Mouse (Mus musculus): ENCODE results near the gene Spn. TPM values are rescaled to one million over a fixed set of nuclear protein-coding genes. Genes with fewer than 3 reads are reported as not detected.

The Spn gene
- polyA plus RNA-seq, 1 experiment from 2014 or later: 5.5 TPM

DNA sequence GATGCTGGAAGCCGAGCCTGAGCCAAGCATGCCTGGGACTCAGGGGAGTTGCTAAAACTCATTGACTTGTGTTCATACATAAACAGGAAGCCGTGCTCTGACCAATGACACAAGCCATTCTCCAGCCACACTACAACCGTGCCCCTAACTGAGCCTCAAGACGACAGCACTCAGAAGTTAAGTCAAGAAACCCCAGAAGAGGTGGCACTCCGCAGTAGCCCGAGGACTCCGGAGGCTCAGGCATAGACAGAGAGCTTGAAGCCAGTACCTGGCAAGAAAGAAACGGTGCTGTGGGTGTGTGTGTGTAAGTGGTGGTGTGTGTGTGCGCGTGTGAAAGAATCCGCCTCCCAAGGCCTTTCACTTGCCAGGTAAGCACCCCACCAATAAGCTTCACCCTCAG lies 22.7 kb downstream of the Spn start:
- Histone ChIP-seq H3K27ac (ENCODE audit: low read length) (no peak overlapping the region), H3K4me1 (ENCODE audit: control insufficient read depth, low read depth, low read length) (peaks cover 40% of the 10 kb centered on the region), H3K4me3 (ENCODE audit: low read depth, low read length) (no peak overlapping the region), H3K9me3 (replicated peaks; ENCODE audit: control insufficient read depth, low read length) (no peaks in the 10 kb centered on the region), H3K36me3 (ENCODE audit: control insufficient read depth, insufficient read depth) (no peaks in the 10 kb centered on the region), H3K4me2 (ENCODE audit: low read depth, low read length) (no peak overlapping the region), H3K9ac (ENCODE audit: low read depth, low read length) (no peak overlapping the region), H3K27me3 (ENCODE audit: control insufficient read depth, insufficient read depth, low read depth, low read length) (no peaks in the 10 kb centered on the region)
- WGBS (ENCODE audit: insufficient replicate concordance): 62% methylated on average over 11 of the region's 11 CpGs
- no peak for ATAC-seq (ENCODE audit: low read depth)

DNA sequence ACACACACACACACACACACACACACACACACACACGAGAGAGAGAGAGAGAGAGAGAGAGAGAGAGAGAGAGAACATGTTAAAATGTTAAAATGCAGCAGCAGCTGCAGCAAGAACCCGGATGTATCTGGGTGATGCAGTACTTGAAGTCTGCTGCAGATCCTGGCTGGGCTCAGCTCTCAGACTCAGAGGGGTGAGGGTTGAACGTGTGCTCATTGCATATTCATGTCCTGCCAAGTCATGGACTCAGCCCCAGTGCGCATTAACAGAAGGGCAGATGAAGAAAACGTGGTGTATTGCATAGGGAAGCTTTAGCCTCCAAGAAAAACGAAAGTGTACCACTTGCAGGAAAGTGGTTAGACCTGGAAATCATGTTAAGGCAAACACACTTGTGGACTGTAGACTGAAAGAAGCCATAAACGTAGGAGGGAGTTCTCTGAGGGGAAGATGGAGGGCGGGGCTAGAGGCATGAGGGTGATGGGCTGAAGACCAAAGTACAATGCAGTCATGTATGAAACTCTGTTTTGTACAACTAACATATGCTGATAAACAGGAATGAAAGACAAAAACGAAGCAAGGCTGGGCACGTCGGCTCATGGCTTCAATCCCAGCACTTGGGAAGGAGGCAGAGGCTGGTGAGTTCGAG lies 23.9 kb downstream of the Spn start:
- no peak overlapping the region for H3K4me3 ChIP-seq (ENCODE audit: low read depth, low read length)
- H3K27ac ChIP-seq (ENCODE audit: low read length): no peak overlapping the region
- ATAC-seq (ENCODE audit: low read depth): no peak
- no peak overlapping the region for H3K9ac ChIP-seq (ENCODE audit: low read depth, low read length)
- no peaks in the 10 kb centered on the region for H3K27me3 ChIP-seq (ENCODE audit: control insufficient read depth, insufficient read depth, low read depth, low read length)
- peaks cover 40% of the 10 kb centered on the region for H3K4me1 ChIP-seq (ENCODE audit: control insufficient read depth, low read depth, low read length)
- no peaks in the 10 kb centered on the region for H3K36me3 ChIP-seq (ENCODE audit: control insufficient read depth, insufficient read depth)
- 36% methylated on average over 12 of the region's 12 CpGs for WGBS (ENCODE audit: insufficient replicate concordance)
- H3K4me2 ChIP-seq (ENCODE audit: low read depth, low read length): peak overlapping the region; percentile 4; the same call in 1 of the 2 replicates
- H3K9me3 ChIP-seq (replicated peaks; ENCODE audit: control insufficient read depth, low read length): no peaks in the 10 kb centered on the region

DNA sequence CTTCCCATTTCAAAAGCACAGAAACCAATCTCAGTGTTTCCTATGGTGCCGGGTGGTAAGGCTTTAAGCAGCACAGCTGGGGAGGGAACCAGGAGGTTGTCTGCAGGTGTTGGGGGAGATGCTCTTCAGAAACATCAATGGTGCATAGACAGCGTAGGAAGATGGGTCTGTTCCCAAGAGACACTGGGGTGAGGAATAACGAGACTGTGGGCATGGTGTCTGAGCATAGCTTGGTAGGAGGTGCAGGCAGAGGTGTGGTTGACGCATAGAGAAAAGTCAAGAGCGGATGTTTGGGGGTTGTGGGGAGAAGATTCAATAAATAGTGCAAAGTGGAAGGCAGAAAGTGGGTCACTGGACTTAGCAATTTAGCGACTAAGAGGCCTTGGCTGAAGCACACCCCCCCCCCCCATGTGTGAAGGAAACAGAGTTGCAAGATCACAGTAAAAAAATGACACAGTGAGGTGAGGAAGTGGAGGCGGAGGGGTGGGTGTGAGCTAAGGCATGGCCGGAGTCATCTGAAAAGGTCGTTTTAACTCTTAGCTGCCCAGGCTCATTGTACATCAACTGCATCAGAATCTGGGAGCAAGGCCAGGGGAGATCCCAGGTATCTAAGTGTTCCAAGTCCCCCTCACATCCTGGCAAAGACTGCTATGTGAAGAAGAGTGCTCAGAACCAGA lies 24.6 kb downstream of the Spn start:
- ATAC-seq (ENCODE audit: low read depth): no peak
- 33% methylated on average over 9 of the region's 9 CpGs for WGBS (ENCODE audit: insufficient replicate concordance)
- Histone ChIP-seq H3K4me3 (ENCODE audit: low read depth, low read length) (no peak overlapping the region), H3K9me3 (replicated peaks; ENCODE audit: control insufficient read depth, low read length) (no peaks in the 10 kb centered on the region), H3K36me3 (ENCODE audit: control insufficient read depth, insufficient read depth) (no peaks in the 10 kb centered on the region), H3K9ac (ENCODE audit: low read depth, low read length) (no peak overlapping the region), H3K4me2 (ENCODE audit: low read depth, low read length) (no peak overlapping the region), H3K4me1 (ENCODE audit: control insufficient read depth, low read depth, low read length) (peaks cover 36% of the 10 kb centered on the region), H3K27ac (ENCODE audit: low read length) (0 out of 2 replicates have a peak overlapping the region, but pooled peaks have one; percentile 9), H3K27me3 (ENCODE audit: control insufficient read depth, insufficient read depth, low read depth, low read length) (no peaks in the 10 kb centered on the region)

GRCm38 (mm10) chr7:127112251-127112841 lies 25.3 kb downstream of the Spn start:
- Histone ChIP-seq H3K4me1 (ENCODE audit: control insufficient read depth, low read depth, low read length) (peaks cover 29% of the 10 kb centered on the region), H3K9me3 (replicated peaks; ENCODE audit: control insufficient read depth, low read length) (no peaks in the 10 kb centered on the region), H3K36me3 (ENCODE audit: control insufficient read depth, insufficient read depth) (no peaks in the 10 kb centered on the region), H3K27ac (ENCODE audit: low read length) (0 out of 2 replicates have a peak overlapping the region, but pooled peaks have one; percentile 9), H3K4me3 (ENCODE audit: low read depth, low read length) (no peak overlapping the region), H3K9ac (ENCODE audit: low read depth, low read length) (no peak overlapping the region), H3K27me3 (ENCODE audit: control insufficient read depth, insufficient read depth, low read depth, low read length) (no peaks in the 10 kb centered on the region), H3K4me2 (ENCODE audit: low read depth, low read length) (no peak overlapping the region)
- no peak for ATAC-seq (ENCODE audit: low read depth)
- WGBS (ENCODE audit: insufficient replicate concordance): 61% methylated on average over 12 of the region's 12 CpGs

- H3K27me3 ChIP-seq (ENCODE audit: control insufficient read depth, insufficient read depth, low read depth, low read length): no peaks in the 10 kb centered on the region
- H3K27ac ChIP-seq (ENCODE audit: low read length): no peak overlapping the region
- ATAC-seq (ENCODE audit: low read depth): peak; percentile 54; the same call in 1 of the 2 replicates
Measured at GRCm38 (mm10) chr7:127111461-127111860, 26.2 kb downstream of the Spn start.

GRCm38 (mm10) chr7:127110239-127111007 lies 27.2 kb downstream of the Spn start:
- no peak overlapping the region for H3K4me3 ChIP-seq (ENCODE audit: low read depth, low read length)
- H3K9me3 ChIP-seq (replicated peaks; ENCODE audit: control insufficient read depth, low read length): no peaks in the 10 kb centered on the region
- H3K36me3 ChIP-seq (ENCODE audit: control insufficient read depth, insufficient read depth): no peaks in the 10 kb centered on the region
- H3K27me3 ChIP-seq (ENCODE audit: control insufficient read depth, insufficient read depth, low read depth, low read length): no peaks in the 10 kb centered on the region
- H3K4me1 ChIP-seq (ENCODE audit: control insufficient read depth, low read depth, low read length): peaks cover 27% of the 10 kb centered on the region
- no peak overlapping the region for H3K9ac ChIP-seq (ENCODE audit: low read depth, low read length)
- no peak overlapping the region for H3K27ac ChIP-seq (ENCODE audit: low read length)
- 40% methylated on average over 18 of the region's 18 CpGs for WGBS (ENCODE audit: insufficient replicate concordance)
- no peak overlapping the region for H3K4me2 ChIP-seq (ENCODE audit: low read depth, low read length)
- 0 out of 2 replicates have a peak, but pooled peaks have one; percentile 37 for ATAC-seq (ENCODE audit: low read depth)

More at GRCm38 (mm10) chr7:127111461-127111860, 26.2 kb downstream of the Spn start:
- H3K9me3 ChIP-seq (replicated peaks; ENCODE audit: control insufficient read depth, low read length): no peaks in the 10 kb centered on the region
- 33% methylated on average over 6 of the region's 6 CpGs for WGBS (ENCODE audit: insufficient replicate concordance)
- H3K9ac ChIP-seq (ENCODE audit: low read depth, low read length): no peak overlapping the region
- H3K36me3 ChIP-seq (ENCODE audit: control insufficient read depth, insufficient read depth): no peaks in the 10 kb centered on the region
- peaks cover 27% of the 10 kb centered on the region for H3K4me1 ChIP-seq (ENCODE audit: control insufficient read depth, low read depth, low read length)
- no peak overlapping the region for H3K4me2 ChIP-seq (ENCODE audit: low read depth, low read length)
- no peak overlapping the region for H3K4me3 ChIP-seq (ENCODE audit: low read depth, low read length)

- Histone ChIP-seq H3K4me2 (ENCODE audit: low read depth, low read length) (no peak overlapping the region), H3K27me3 (ENCODE audit: control insufficient read depth, insufficient read depth, low read depth, low read length) (no peaks in the 10 kb centered on the region), H3K9me3 (replicated peaks; ENCODE audit: control insufficient read depth, low read length) (no peaks in the 10 kb centered on the region), H3K27ac (ENCODE audit: low read length) (no peak overlapping the region), H3K9ac (ENCODE audit: low read depth, low read length) (no peak overlapping the region), H3K4me1 (ENCODE audit: control insufficient read depth, low read depth, low read length) (peaks cover 9% of the 10 kb centered on the region), H3K4me3 (ENCODE audit: low read depth, low read length) (no peak overlapping the region), H3K36me3 (ENCODE audit: control insufficient read depth, insufficient read depth) (no peaks in the 10 kb centered on the region)
- no peak for ATAC-seq (ENCODE audit: low read depth)
- 67% methylated on average over 7 of the region's 7 CpGs for WGBS (ENCODE audit: insufficient replicate concordance)
Measured at GRCm38 (mm10) chr7:127105551-127105950, 32.1 kb downstream of the Spn start.

GRCm38 (mm10) chr7:127104560-127105332 lies 32.9 kb downstream of the Spn start:
- Histone ChIP-seq H3K4me3 (ENCODE audit: low read depth, low read length) (peak overlapping the region; percentile 19; the same call in 1 of the 2 replicates), H3K27ac (ENCODE audit: low read length) (no peak overlapping the region; the same call in 1 of the 2 replicates), H3K9ac (ENCODE audit: low read depth, low read length) (no peak overlapping the region), H3K9me3 (replicated peaks; ENCODE audit: control insufficient read depth, low read length) (no peaks in the 10 kb centered on the region), H3K4me2 (ENCODE audit: low read depth, low read length) (peak overlapping the region; percentile 47), H3K4me1 (ENCODE audit: control insufficient read depth, low read depth, low read length) (peaks cover 9% of the 10 kb centered on the region), H3K27me3 (ENCODE audit: control insufficient read depth, insufficient read depth, low read depth, low read length) (no peaks in the 10 kb centered on the region), H3K36me3 (ENCODE audit: control insufficient read depth, insufficient read depth) (no peaks in the 10 kb centered on the region)
- ATAC-seq (ENCODE audit: low read depth): peak; percentile 35; the same call in 1 of the 2 replicates
- 15% methylated on average over 17 of the region's 17 CpGs for WGBS (ENCODE audit: insufficient replicate concordance)

All from liver, embryonic 16.5 days (tissue).